Mouse (Mus musculus) embryonic facial prominence, embryonic 11.5 days (tissue): Measurements from ENCODE around the gene F2. TPM values are rescaled to one million over a fixed set of nuclear protein-coding genes. Genes with fewer than 3 reads are reported as not detected.

Source experiments
- ATAC-seq: fragments of 200-750 bp; cut with Nextera tagmentation; replicated peaks from 2 replicates; pipeline ENCODE4 v1.8.0; 2017; ENCODE audit warnings: low read depth; ENCODE audit not compliant: insufficient number of reproducible peaks, low FRiP score, low TSS enrichment
- DNase-seq: peaks from one replicate; pipeline ENCODE4 v3.0.0-alpha.2; 2015; ENCODE audit warnings: low spot score
- H3K27ac ChIP-seq: fragments of 300-500 bp; sonication (generic); replicated peaks from 2 replicates; pipeline ENCODE4 v1.5.1; 2014; ENCODE audit warnings: mild to moderate bottlenecking, low read depth, low read length, control low read depth
- H3K27me3 ChIP-seq: fragments of 300-500 bp; sonication (generic); 2 replicates; pipeline ENCODE4 v1.6.1; 2014; ENCODE audit warnings: mild to moderate bottlenecking, low read length, moderate library complexity, mixed read lengths; ENCODE audit not compliant: control insufficient read depth, insufficient read depth
- H3K36me3 ChIP-seq: fragments of 300-500 bp; sonication (generic); replicated peaks from 2 replicates; pipeline ENCODE4 v1.6.1; 2014; ENCODE audit warnings: low read depth, mild to moderate bottlenecking, low read length, moderate library complexity, mixed read lengths; ENCODE audit not compliant: control insufficient read depth, insufficient read depth
- H3K4me1 ChIP-seq: fragments of 300-500 bp; sonication (generic); 2 replicates; pipeline ENCODE4 v1.6.1; 2014; ENCODE audit warnings: low read length, mixed read lengths; ENCODE audit not compliant: control insufficient read depth, insufficient read depth
- H3K4me2 ChIP-seq: fragments of 300-500 bp; sonication (generic); 2 replicates; pipeline ENCODE4 v1.6.1; 2014; ENCODE audit warnings: low read depth, mild to moderate bottlenecking, control low read depth, low read length, moderate library complexity
- H3K4me3 ChIP-seq: fragments of 300-500 bp; sonication (generic); 2 replicates; pipeline ENCODE4 v1.5.1; 2014; ENCODE audit warnings: low read depth, low read length, control low read depth
- H3K9ac ChIP-seq: fragments of 300-500 bp; sonication (generic); replicated peaks from 2 replicates; pipeline ENCODE4 v1.6.1; 2014; ENCODE audit warnings: mild to moderate bottlenecking, control low read depth, low read length
- H3K9me3 ChIP-seq: fragments of 300-500 bp; sonication (generic); replicated peaks from 2 replicates; pipeline ENCODE4 v1.6.1; 2016; ENCODE audit warnings: mild to moderate bottlenecking, low read length, inconsistent platforms, mixed read lengths; ENCODE audit not compliant: control insufficient read depth
- WGBS: fragments of 180-500 bp; shearing (Covaris S2); extraction: QIAGEN DNeasy Blood & Tissue Kit; methylation state at CpG from one replicate; pipeline ENCODE4 v1.1.7; 2014; 5-methylcytosine and 5-hydroxymethylcytosine counted together
- polyA plus RNA-seq: library from polyadenylated mRNA; unstranded; fragments of >200 nt; fragmentation: Nextera tagmentation; extraction: Ambion mirVana; gene quantifications from 2 replicates; pipeline ENCODE4 v1.2.1, GENCODE M21; 2014

F2 gene
- polyA plus RNA-seq, 1 experiment from 2014 or later: not detected

DNA sequence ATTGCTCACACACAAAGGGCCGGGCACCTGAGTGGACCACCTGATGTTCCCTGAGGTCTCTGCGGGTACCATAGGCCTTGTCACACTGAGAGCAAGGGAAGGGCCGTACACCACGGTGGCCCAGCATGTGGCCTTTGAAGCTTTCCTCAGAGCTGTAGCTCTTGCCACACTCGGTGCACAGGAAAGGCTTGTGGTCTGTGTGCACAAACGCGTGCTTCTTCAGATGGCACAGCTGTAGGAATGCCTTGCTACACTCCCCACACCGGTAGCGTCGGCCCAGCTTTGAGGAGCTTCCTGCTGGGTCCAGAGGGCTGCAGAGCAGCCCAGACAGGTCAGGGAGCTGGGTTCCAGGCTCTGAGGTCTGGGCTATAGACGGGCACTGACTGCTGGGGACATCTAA, 9.6 kb upstream of the F2 start:
- Histone ChIP-seq H3K4me3 (no peak overlapping the region), H3K27me3 (no peaks in the 10 kb centered on the region), H3K9ac (no peak overlapping the region), H3K36me3 (peaks cover 25% of the 10 kb centered on the region), H3K4me2 (no peak overlapping the region), H3K9me3 (no peaks in the 10 kb centered on the region), H3K27ac (no peak overlapping the region), H3K4me1 (no peaks in the 10 kb centered on the region)
- 95% methylated on average over 11 of the region's 11 CpGs for whole genome bisulfite sequencing
- ATAC-seq: no peak
- no peak for DNase-seq

DNA sequence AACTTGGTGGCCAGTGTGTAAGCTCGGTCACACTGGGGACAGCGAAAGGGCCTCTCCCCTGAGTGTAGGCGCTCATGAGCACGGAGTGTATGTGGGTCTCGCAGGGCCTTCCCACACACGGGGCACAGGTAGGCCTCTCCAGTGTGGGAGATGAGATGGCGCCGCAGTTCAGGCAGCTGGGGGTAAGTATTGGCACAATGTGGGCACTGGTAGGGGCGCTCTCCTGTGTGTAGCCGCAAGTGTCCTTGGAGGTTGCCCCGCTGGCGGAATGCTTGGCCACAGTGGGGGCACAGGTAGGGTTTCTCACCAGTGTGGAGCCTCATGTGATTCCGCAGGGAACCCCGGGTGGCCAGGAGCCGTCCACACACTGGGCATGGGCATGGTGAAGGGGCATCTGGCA, 9.1 kb upstream of the F2 start:
- DNase-seq: no peak
- H3K36me3 ChIP-seq: peaks cover 25% of the 10 kb centered on the region

DNA sequence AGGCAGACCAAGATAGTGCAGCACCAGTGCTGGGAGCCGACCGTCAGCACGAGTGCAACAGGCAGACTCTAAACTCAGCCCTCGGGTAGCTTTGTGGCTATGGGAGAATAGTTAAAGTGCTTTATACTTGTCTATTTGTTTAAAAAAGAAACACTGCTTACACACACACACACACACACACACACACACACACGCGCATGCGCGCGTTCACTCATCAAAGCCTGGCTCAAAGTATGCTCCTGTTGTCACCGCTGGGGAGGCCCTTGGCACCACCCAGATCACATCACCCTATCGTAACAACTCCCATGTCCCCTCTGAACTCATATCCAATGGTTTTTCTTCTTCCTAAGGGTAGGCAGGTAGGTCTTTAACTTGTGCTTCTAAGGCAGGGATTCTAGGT, 7.8 kb upstream of the F2 start:
- H3K4me2 ChIP-seq: no peak overlapping the region
- H3K27me3 ChIP-seq: no peaks in the 10 kb centered on the region
- no peaks in the 10 kb centered on the region for H3K9me3 ChIP-seq
- H3K27ac ChIP-seq: no peak overlapping the region
- H3K36me3 ChIP-seq: peaks cover 25% of the 10 kb centered on the region
- H3K4me3 ChIP-seq: no peak overlapping the region
- H3K4me1 ChIP-seq: no peaks in the 10 kb centered on the region
- 95% methylated on average over 11 of the region's 11 CpGs for WGBS
- DNase-seq (no peak), ATAC-seq (no peak)
- H3K9ac ChIP-seq: no peak overlapping the region

More for the DNA sequence above, 9.1 kb upstream of the F2 start:
- Histone ChIP-seq H3K9me3 (no peaks in the 10 kb centered on the region), H3K9ac (no peak overlapping the region), H3K27me3 (no peaks in the 10 kb centered on the region), H3K4me1 (no peaks in the 10 kb centered on the region), H3K4me3 (no peak overlapping the region), H3K27ac (no peak overlapping the region), H3K4me2 (no peak overlapping the region)
- 95% methylated on average over 15 of the region's 15 CpGs for WGBS
- ATAC-seq: no peak

DNA sequence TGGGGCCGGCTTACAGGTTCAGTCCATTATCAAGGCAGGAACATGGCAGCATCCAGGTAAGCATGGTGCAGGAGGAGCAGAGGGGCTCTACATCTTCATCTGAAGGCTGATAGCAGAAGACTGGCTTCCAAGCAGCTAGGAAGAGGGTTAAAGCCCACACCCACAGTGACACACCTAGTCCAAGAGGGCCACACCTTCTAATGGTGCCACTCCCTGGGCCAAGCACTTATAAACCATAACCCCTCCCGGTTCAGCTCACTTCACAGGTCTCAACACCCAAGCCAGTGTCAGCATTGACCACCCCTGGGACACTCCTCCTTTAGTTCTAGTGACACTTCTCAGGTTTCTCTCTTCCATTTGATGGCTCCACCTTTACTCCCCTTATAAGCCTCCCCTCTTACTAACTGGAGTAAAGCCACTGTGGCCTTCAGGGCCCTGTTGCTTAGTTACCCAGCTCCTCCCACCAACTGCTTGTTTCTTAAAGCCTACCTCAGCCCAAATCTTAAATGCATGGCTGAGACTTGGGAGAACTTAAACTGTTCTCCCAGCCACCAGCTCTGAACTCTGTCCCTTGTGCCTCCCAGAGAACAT, 6.7 kb upstream of the F2 start:
- Histone ChIP-seq H3K9ac (no peak overlapping the region), H3K4me3 (no peak overlapping the region), H3K4me1 (no peaks in the 10 kb centered on the region), H3K27me3 (no peaks in the 10 kb centered on the region), H3K4me2 (no peak overlapping the region), H3K9me3 (no peaks in the 10 kb centered on the region), H3K27ac (no peak overlapping the region), H3K36me3 (peaks cover 25% of the 10 kb centered on the region)
- WGBS: 86% methylated on average over 2 of the region's 2 CpGs
- ATAC-seq (no peak), DNase-seq (no peak)

DNA sequence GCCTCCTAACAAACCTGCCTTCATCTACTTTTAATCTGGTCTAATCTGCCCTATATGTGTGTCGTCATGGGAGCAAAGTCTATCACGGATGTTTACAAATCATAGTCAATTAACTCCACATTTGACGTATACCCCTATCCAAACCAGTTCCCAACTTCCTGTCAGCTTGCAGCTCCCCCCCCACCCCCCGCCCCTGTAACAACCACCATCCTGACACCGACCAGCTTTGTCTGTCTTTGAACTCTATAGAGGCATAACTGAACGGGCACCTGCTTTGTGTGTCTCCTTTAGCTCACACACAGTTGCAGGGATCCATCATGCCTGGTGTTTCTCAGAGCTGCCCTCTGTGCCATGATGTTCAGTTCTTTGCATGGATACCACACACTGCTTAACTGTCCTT, 2.7 kb upstream of the F2 start:
- 71% methylated on average over 6 of the region's 6 CpGs for WGBS
- Histone ChIP-seq H3K4me3 (no peak overlapping the region), H3K36me3 (peaks cover 3% of the 10 kb centered on the region), H3K9ac (no peak overlapping the region), H3K4me1 (no peaks in the 10 kb centered on the region), H3K9me3 (no peaks in the 10 kb centered on the region), H3K27me3 (no peaks in the 10 kb centered on the region), H3K27ac (no peak overlapping the region), H3K4me2 (no peak overlapping the region)
- no peak for ATAC-seq
- no peak for DNase-seq

DNA sequence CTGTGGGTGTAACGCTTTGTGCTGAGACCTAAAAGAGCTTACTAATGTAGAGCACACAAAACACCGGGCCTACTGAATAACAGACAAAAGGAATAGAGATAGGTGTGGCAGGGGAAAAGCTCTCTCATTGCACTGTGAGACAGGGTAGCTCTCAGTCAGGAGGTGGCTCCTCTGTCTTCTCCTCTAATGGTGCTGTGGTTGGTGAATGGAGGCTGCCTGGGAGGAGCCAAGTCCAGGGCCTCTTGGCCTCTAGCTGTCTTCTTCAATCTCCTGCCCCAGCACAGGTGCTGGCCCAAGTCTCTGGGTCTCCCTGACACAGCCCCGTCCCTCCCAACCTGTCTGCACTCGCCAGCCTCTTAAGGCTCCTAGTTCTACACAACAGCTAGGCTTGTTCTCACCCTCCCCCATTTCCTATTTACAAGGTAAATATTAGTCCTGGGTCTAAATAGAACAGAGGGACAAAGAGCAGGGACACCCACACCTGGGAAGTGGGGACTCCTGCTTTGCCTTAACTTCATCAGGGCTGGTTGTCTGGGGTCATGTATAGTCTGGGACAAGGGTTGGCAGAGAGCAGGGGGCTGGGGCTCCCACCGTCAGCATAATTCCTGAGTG, 619 bp upstream of the F2 start:
- WGBS: 76% methylated on average over 5 of the region's 5 CpGs
- Histone ChIP-seq H3K4me3 (no peak overlapping the region), H3K27ac (no peak overlapping the region), H3K27me3 (no peaks in the 10 kb centered on the region), H3K4me1 (no peaks in the 10 kb centered on the region), H3K9me3 (no peaks in the 10 kb centered on the region), H3K36me3 (no peaks in the 10 kb centered on the region), H3K4me2 (no peak overlapping the region), H3K9ac (no peak overlapping the region)
- ATAC-seq (no peak), DNase-seq (no peak)

DNA sequence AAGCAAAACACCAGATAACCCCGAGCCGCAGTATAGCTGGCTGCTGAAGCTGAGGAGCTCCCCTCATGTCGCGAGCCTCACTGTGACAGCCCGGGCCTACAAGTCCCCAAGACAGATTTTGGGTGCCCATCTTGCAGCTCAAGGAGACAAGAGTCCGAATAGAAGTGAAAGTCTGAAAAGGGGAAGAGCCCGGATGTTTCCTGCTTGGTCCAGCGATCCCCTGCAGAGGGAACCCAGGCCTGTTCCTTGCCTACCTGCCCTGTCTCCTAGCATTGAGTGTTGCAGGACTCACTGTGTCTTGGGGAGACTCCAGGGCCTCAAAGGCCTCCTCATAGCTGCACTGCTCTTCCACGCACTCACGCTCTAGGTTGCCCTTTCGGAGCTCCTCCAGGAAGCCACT, 728 bp downstream of the F2 start:
- Histone ChIP-seq H3K9me3 (no peaks in the 10 kb centered on the region), H3K36me3 (no peaks in the 10 kb centered on the region), H3K9ac (no peak overlapping the region), H3K4me3 (no peak overlapping the region), H3K4me1 (no peaks in the 10 kb centered on the region), H3K27ac (no peak overlapping the region), H3K27me3 (no peaks in the 10 kb centered on the region), H3K4me2 (no peak overlapping the region)
- no peak for DNase-seq
- no peak for ATAC-seq
- 87% methylated on average over 11 of the region's 11 CpGs for WGBS

DNA sequence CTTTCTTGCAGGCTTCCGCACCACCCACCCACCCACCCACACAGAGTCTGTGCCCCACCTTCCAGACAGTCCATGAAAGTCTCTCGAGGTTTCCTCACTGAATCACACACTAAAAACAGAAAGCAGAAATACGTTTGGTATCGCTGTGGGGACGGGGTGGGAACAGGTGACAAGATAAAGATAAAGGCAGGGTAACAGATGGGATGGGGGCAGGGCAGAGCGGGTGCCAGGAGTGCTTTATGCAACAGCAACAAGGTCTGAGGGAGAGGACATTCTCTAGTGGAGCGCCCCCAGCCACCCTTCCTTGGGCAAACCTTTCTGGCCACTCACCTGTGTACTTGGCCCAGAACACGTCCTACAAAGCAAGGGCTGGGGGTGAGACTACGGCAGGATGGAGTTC, 1.4 kb downstream of the F2 start:
- H3K9me3 ChIP-seq: no peaks in the 10 kb centered on the region
- DNase-seq (no peak), ATAC-seq (no peak)
- H3K4me1 ChIP-seq: no peaks in the 10 kb centered on the region
- H3K4me2 ChIP-seq: no peak overlapping the region
- no peak overlapping the region for H3K4me3 ChIP-seq
- H3K27ac ChIP-seq: no peak overlapping the region
- no peaks in the 10 kb centered on the region for H3K36me3 ChIP-seq
- 82% methylated on average over 9 of the region's 9 CpGs for WGBS
- no peak overlapping the region for H3K9ac ChIP-seq
- no peaks in the 10 kb centered on the region for H3K27me3 ChIP-seq
